Mouse (Mus musculus): ENCODE measurements around the gene Uhrf1bp1. TPM values are rescaled to one million over a fixed set of nuclear protein-coding genes. Genes with fewer than 3 reads are reported as not detected.
A peak's percentile ranks its signal among the peaks of the same experiment; 100 is the strongest.
"Not testable (repeated sequence)": the region's sequence is repeated elsewhere in the genome, so short reads cannot be mapped to it uniquely, and the experiment has no call there.

The Uhrf1bp1 gene
- polyA plus RNA-seq, 1 experiment from 2014 or later = 7.4 TPM

DNA sequence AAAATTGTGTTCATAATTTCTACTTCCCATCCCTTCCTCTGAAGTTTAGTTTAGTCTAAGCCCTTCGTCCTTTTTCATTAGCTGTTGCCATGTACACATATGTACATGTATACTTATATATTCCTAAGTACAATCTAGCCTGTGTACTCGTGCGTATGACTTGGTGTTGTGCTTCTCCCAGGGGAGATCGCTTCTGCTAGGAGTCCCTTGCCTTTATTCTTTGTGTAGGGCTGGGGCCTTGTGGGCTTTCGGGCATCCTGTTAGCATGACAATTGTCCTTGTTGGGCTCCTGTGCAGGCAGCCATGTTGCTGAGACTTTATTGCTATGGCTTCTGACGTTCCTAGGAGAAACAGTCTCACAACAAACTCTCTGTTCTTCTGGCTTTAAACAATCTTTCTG lies 28.7 kb upstream of the Uhrf1bp1 start:
- 27% methylated on average over 6 of the region's 6 CpGs for WGBS
- Histone ChIP-seq H3K4me2 (replicated peaks; ENCODE audit: low read depth, low read length) (peak overlapping the region; percentile 48), H3K4me1 (ENCODE audit: control insufficient read depth, insufficient read depth, low read length) (peaks cover 9% of the 10 kb centered on the region; the same call in 1 of the 2 replicates), H3K27me3 (ENCODE audit: control insufficient read depth, insufficient read depth, low read length) (no peaks in the 10 kb centered on the region), H3K9me3 (ENCODE audit: control insufficient read depth, low read length) (no peaks in the 10 kb centered on the region), H3K4me3 (ENCODE audit: low read length) (peak overlapping the region; percentile 38; the same call in 1 of the 2 replicates), H3K36me3 (ENCODE audit: control insufficient read depth, insufficient read depth, low read length) (no peaks in the 10 kb centered on the region), H3K9ac (ENCODE audit: low read depth, low read length) (no peak overlapping the region), H3K27ac (ENCODE audit: low read depth, low read length) (no peak overlapping the region)
- ATAC-seq (ENCODE audit: low FRiP score, low TSS enrichment) = no peak

DNA sequence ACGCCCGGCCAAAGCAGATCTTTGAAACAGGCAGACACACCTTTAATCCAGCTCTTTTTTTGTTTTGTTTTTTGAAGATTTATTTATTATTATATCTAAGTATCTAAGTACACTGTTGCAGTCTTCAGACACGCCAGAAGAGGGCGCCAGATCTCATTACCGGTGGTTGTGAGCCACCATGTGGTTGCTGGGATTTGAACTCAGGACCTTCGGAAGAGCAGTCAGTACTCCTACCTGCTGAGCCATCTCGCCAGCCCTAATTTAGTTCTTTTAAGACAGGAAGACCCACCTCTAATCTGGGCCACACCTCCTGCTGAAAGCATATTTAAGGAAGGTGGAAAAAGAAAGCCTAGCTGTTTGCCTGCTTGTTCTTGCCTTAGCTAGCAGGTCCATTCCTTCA lies 25.8 kb upstream of the Uhrf1bp1 start:
- peaks cover 9% of the 10 kb centered on the region; the same call in 1 of the 2 replicates for H3K4me1 ChIP-seq (ENCODE audit: control insufficient read depth, insufficient read depth, low read length)
- no peaks in the 10 kb centered on the region for H3K9me3 ChIP-seq (ENCODE audit: control insufficient read depth, low read length)
- no peak overlapping the region for H3K9ac ChIP-seq (ENCODE audit: low read depth, low read length)
- WGBS = 57% methylated on average over 7 of the region's 7 CpGs
- H3K4me2 ChIP-seq (replicated peaks; ENCODE audit: low read depth, low read length) = no peak overlapping the region
- no peak for ATAC-seq (ENCODE audit: low FRiP score, low TSS enrichment)
- no peak overlapping the region for H3K4me3 ChIP-seq (ENCODE audit: low read length)
- no peaks in the 10 kb centered on the region for H3K36me3 ChIP-seq (ENCODE audit: control insufficient read depth, insufficient read depth, low read length)
- H3K27me3 ChIP-seq (ENCODE audit: control insufficient read depth, insufficient read depth, low read length) = no peaks in the 10 kb centered on the region
- no peak overlapping the region for H3K27ac ChIP-seq (ENCODE audit: low read depth, low read length)

DNA sequence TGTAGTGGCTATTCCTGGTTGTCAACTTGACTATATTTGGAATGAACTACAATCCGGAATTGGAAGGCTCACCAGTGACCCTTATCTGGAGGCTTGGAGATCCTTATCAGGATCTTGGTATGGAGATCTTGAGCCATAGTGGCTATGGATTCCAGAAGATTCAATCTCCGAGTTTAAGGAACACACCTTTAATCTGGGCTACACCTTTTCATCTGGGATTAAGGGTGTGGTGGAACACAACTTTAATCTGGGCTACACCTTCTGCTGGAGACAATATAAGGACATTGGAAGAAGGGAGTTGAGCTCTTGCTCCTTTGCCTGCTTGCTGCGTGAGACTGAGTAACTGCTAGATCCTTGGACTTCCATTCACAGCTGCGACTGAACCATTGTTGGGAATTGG lies 18.4 kb upstream of the Uhrf1bp1 start, which contains the start of gene Snrpc:
Snrpc (plus strand) TSS at position 301 of the 400 bp plus-strand sequence.
- peak within 1 kb of the TSS; percentile 83 for H3K4me2 ChIP-seq (replicated peaks; ENCODE audit: low read depth, low read length)
- H3K9ac ChIP-seq (ENCODE audit: low read depth, low read length) = peak within 1 kb of the TSS; percentile 70; the same call in 1 of the 2 replicates
- WGBS = 86% methylated on average over 3 of the region's 4 CpGs
- H3K27me3 ChIP-seq (ENCODE audit: control insufficient read depth, insufficient read depth, low read length); H3K4me1 ChIP-seq (ENCODE audit: control insufficient read depth, insufficient read depth, low read length); H3K27ac ChIP-seq (ENCODE audit: low read depth, low read length); H3K4me3 ChIP-seq (ENCODE audit: low read length); ATAC-seq (ENCODE audit: low FRiP score, low TSS enrichment); H3K9me3 ChIP-seq (ENCODE audit: control insufficient read depth, low read length): not testable (repeated sequence)
- H3K36me3 ChIP-seq (ENCODE audit: control insufficient read depth, insufficient read depth, low read length) = peaks cover 11% of the 10 kb centered on the region

DNA sequence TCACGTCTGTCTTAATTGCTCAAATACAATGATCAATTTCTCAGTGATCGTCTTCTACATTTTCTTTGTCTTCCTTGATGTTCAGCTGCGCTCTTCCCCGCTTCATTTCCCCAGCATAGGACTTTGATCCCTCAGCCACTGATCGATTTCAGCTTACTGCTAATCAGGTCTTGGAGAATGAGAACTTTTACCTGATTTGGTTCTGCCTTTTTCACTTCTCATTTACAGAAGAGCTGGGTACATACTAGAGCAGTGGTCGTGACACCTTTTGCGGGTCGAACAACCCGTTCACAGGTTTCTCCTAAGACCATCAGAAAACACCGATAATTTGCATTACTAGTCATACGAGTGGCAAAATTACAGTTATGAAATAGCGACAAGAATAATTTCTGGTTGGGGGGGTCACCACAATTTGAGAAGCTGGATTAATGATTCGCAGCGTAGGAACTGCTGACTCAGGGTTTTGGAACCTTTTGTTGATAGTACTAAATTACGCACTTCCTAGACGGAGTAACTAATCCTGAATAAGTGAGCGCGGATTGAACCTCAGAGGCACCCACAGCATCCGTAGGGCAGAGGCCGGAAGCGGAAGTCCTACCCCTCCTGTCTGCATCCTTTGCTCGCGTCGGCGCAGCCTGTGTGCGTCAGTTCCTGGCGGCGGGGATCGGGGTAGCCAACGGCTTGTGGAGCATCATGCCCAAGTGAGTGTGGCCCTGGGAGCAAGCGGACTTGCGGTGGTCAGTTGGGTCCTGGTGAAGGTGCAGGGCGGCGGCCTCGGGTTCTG lies 16.6 kb upstream of the Uhrf1bp1 start:
- peaks cover 6% of the 10 kb centered on the region; the same call in 1 of the 2 replicates for H3K4me1 ChIP-seq (ENCODE audit: control insufficient read depth, insufficient read depth, low read length)
- 2% methylated on average over 35 of the region's 35 CpGs for WGBS

DNA sequence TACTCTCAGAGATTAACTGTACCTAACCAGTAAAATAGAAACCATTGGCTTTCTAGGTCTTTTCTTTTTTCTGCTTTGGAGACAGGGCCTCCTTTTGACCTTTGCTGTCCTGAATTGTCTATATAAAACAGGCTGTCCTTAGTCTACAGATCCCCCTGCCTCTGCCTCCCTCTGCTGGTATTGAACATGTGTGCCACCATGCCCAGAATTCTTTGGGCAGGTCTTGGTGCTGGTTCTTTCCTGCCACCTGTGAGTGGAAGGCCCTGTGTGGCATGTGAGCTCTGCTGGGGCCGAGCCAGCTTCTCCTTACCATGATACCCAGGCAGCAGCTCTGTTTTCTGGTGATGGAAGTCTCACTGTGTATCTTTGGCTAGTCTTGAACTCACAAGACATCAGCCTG lies 7.9 kb upstream of the Uhrf1bp1 start:
- H3K36me3 ChIP-seq (ENCODE audit: control insufficient read depth, insufficient read depth, low read length) = peaks cover 83% of the 10 kb centered on the region

More for the DNA sequence above, 16.6 kb upstream of the Uhrf1bp1 start:
- Histone ChIP-seq H3K9me3 (ENCODE audit: control insufficient read depth, low read length) (no peaks in the 10 kb centered on the region), H3K27ac (ENCODE audit: low read depth, low read length) (peak overlapping the region; percentile 67), H3K27me3 (ENCODE audit: control insufficient read depth, insufficient read depth, low read length) (no peaks in the 10 kb centered on the region), H3K36me3 (ENCODE audit: control insufficient read depth, insufficient read depth, low read length) (peaks cover 26% of the 10 kb centered on the region), H3K4me2 (replicated peaks; ENCODE audit: low read depth, low read length) (peak overlapping the region; percentile 83), H3K4me3 (ENCODE audit: low read length) (peak overlapping the region; percentile 94), H3K9ac (ENCODE audit: low read depth, low read length) (peak overlapping the region; percentile 80)
- ATAC-seq (ENCODE audit: low FRiP score, low TSS enrichment) = peak; percentile 96

DNA sequence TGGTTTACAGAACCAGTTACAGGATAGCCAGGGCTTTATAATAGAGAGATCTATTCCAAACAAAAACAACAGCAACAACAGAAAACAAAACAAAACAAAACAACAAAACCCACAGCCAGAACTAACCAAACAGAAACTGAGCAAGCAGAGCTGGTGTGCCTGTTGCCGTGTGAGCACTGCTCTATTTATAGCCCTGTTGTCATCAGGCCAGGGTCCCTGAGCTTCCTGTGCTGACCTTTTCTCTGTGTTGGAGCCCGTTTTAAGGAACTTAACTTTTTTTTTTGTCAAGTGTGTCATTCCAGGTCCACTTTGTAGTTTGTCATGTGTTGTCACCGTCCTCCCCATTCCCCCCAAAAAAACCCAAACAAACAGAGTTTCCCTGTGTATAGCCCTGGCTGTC lies 5.2 kb upstream of the Uhrf1bp1 start:
- H3K36me3 ChIP-seq (ENCODE audit: control insufficient read depth, insufficient read depth, low read length) = peaks cover 69% of the 10 kb centered on the region
- no peak overlapping the region for H3K4me2 ChIP-seq (replicated peaks; ENCODE audit: low read depth, low read length)
- no peak for ATAC-seq (ENCODE audit: low FRiP score, low TSS enrichment)
- no peak overlapping the region for H3K9ac ChIP-seq (ENCODE audit: low read depth, low read length)
- H3K27me3 ChIP-seq (ENCODE audit: control insufficient read depth, insufficient read depth, low read length) = no peaks in the 10 kb centered on the region
- 70% methylated on average over 3 of the region's 3 CpGs for whole genome bisulfite sequencing
- H3K9me3 ChIP-seq (ENCODE audit: control insufficient read depth, low read length) = no peaks in the 10 kb centered on the region
- no peaks in the 10 kb centered on the region for H3K4me1 ChIP-seq (ENCODE audit: control insufficient read depth, insufficient read depth, low read length)
- H3K4me3 ChIP-seq (ENCODE audit: low read length) = no peak overlapping the region
- H3K27ac ChIP-seq (ENCODE audit: low read depth, low read length) = no peak overlapping the region

More for the DNA sequence above, 7.9 kb upstream of the Uhrf1bp1 start:
- Histone ChIP-seq H3K4me3 (ENCODE audit: low read length) (no peak overlapping the region), H3K4me1 (ENCODE audit: control insufficient read depth, insufficient read depth, low read length) (no peaks in the 10 kb centered on the region), H3K27me3 (ENCODE audit: control insufficient read depth, insufficient read depth, low read length) (no peaks in the 10 kb centered on the region), H3K27ac (ENCODE audit: low read depth, low read length) (no peak overlapping the region), H3K9me3 (ENCODE audit: control insufficient read depth, low read length) (no peaks in the 10 kb centered on the region), H3K9ac (ENCODE audit: low read depth, low read length) (no peak overlapping the region), H3K4me2 (replicated peaks; ENCODE audit: low read depth, low read length) (no peak overlapping the region)
- ATAC-seq (ENCODE audit: low FRiP score, low TSS enrichment) = no peak
- WGBS = 91% methylated on average over 1 of the region's 1 CpGs

DNA sequence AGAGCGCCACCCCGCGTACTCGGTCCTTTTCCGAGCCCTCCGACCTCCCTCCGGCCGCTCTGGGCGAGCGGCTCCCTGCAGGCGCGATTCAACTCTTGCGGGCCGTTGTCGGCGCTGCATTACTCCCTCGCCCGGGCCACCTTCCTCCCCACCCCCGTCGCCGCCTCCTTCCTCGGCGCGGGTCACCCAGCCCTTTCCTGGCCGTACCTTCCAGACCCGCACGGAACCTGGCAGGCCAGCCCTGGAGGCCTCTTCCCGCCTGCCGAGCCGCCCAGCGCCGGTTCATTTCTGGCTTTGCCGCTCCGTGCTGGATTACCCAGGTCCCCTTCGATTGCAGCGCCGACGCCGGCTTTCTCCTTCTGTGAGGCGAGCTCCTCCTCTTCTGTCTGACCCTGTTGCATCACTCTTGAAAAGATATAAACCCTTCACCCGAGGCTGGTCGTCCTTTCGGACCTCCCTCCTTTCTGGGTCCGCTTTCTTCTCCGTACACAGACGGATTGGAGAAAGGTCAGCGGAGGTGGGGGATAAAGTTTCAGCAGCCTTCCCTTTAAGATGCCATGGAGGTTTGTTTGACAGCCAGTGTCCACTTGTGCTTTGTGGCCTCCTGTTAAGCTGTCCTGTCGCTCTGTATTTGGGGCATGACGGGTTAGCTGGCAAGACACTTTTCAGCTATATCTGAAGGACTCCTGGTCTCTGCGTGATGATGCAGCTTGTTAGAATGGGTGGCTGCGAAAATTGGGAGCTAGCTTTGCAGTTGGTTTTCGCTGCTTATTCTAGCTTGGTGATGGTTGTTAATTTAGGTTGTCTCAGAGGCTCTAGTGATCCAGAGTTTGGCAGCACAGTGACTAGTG lies 782 bp downstream of the Uhrf1bp1 start:
- Histone ChIP-seq H3K4me2 (replicated peaks; ENCODE audit: low read depth, low read length) (peak overlapping the region; percentile 69), H3K4me1 (ENCODE audit: control insufficient read depth, insufficient read depth, low read length) (peaks cover 23% of the 10 kb centered on the region), H3K9ac (ENCODE audit: low read depth, low read length) (peak overlapping the region; percentile 90), H3K9me3 (ENCODE audit: control insufficient read depth, low read length) (no peaks in the 10 kb centered on the region), H3K4me3 (ENCODE audit: low read length) (peak overlapping the region; percentile 93), H3K27ac (ENCODE audit: low read depth, low read length) (peak overlapping the region; percentile 81), H3K27me3 (ENCODE audit: control insufficient read depth, insufficient read depth, low read length) (no peaks in the 10 kb centered on the region), H3K36me3 (ENCODE audit: control insufficient read depth, insufficient read depth, low read length) (peaks cover 19% of the 10 kb centered on the region)
- ATAC-seq (ENCODE audit: low FRiP score, low TSS enrichment) = peak; percentile 74
- WGBS = 1% methylated on average over 45 of the region's 52 CpGs

DNA sequence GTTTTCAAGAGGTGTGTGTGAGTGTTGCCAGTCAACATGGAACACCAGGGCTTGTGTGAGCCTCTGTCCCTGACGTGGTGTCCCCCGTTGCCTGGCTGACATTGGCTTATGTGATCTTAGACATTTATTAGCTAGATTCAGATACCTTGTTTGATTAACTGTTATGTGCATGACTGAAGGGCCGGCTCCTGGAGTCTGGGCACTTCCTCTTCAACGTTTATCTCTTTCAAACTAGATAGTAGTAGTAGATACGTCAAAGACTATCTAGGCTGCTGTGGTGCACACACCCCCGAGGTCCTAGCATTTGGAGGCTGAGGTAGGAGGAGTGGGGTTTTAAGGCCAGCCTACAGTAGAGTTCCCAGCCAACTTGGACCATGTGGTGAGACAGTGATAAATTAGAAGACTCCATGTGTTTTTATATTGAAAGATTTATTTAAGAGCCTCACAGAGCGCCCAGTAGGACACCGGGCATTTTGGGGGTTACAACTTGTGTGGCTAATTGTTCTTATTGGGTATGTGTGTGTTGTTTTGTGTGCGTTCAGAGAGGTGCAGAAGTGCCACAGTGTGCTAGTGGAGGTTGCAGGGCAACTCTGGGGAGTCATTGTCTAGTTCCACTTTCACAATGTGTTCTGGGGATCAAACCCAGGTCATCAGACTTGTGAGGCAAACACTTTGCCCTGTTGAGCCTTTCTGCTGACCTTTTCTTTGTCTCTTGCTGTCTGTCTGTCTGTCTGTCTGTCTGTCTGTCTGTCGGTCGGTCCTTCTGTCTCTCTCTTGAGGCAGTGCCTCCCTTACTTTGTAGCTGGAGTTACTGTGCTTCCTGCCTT lies 1.6 kb downstream of the Uhrf1bp1 start:
- WGBS = 35% methylated on average over 11 of the region's 11 CpGs
- ATAC-seq (ENCODE audit: low FRiP score, low TSS enrichment) = no peak
- peak overlapping the region; percentile 69 for H3K4me2 ChIP-seq (replicated peaks; ENCODE audit: low read depth, low read length)

More for the DNA sequence above, 1.6 kb downstream of the Uhrf1bp1 start:
- H3K27me3 ChIP-seq (ENCODE audit: control insufficient read depth, insufficient read depth, low read length) = no peaks in the 10 kb centered on the region
- H3K27ac ChIP-seq (ENCODE audit: low read depth, low read length) = no peak overlapping the region
- H3K9ac ChIP-seq (ENCODE audit: low read depth, low read length) = peak overlapping the region; percentile 90; the same call in 1 of the 2 replicates
- H3K36me3 ChIP-seq (ENCODE audit: control insufficient read depth, insufficient read depth, low read length) = peaks cover 11% of the 10 kb centered on the region
- H3K4me3 ChIP-seq (ENCODE audit: low read length) = peak overlapping the region; percentile 93
- peaks cover 23% of the 10 kb centered on the region for H3K4me1 ChIP-seq (ENCODE audit: control insufficient read depth, insufficient read depth, low read length)
- no peaks in the 10 kb centered on the region for H3K9me3 ChIP-seq (ENCODE audit: control insufficient read depth, low read length)

Measured in kidney, embryonic 14.5 days (tissue).